Comparison of ENCODE assay signal across 14 mouse cellular contexts in the genomic region with DNA sequence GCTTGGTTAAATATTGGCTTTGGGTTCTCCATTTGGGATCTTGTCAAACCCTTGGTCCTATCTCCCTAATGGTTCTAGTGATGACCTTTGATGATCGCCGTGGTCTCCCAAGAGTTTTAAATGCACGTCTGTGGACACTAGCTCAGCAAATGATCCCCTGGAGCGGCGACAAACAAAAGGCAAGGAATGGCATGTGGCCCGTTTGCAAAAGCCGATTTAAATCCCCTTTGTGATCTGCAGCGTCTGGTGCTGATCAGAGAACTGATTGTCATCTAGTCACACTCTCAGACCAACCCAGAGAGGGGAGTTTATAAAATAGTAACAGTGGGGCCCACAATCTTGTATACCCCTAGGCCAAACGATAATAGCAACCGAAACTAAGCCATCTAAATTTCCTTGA. TPM values are rescaled to one million over a fixed set of nuclear protein-coding genes. Genes with fewer than 3 reads are reported as not detected.
DNase-seq lines count a peak whose midpoint lies in the region; ATAC-seq and TF ChIP-seq lines count a peak whose summit lies in the region.
"Had no signal": no experiment of that assay in that cellular context is flagged by ENCODE, and none has a peak within 500 bp of the region (broad histone marks: within the 10 kb centered on the region; RNA-seq: fewer than 3 reads in every experiment).

No protein-coding gene starts in this region.

- no peak overlapping the region; the same call in 1 of the 2 replicates for H3K27ac ChIP-seq in midbrain, embryonic 11.5 days (ENCODE audit: low read depth, low read length)
- H3K27ac ChIP-seq in midbrain, postnatal 0 days (ENCODE audit: low read depth, low read length): no peak overlapping the region
- no peak overlapping the region for H3K27ac ChIP-seq in cerebellum, adult 2 months (ENCODE audit: insufficient read depth, low read length)
- H3K27ac ChIP-seq: hindbrain, embryonic 13.5 days had no signal

- H3K36me3 ChIP-seq in midbrain, embryonic 11.5 days (ENCODE audit: control insufficient read depth, insufficient read depth, low read length): no peaks in the 10 kb centered on the region
- H3K36me3 ChIP-seq in midbrain, postnatal 0 days (ENCODE audit: insufficient read depth, low read length): no peaks in the 10 kb centered on the region
- H3K36me3 ChIP-seq: hindbrain, embryonic 13.5 days had no signal

- H3K4me3 ChIP-seq in midbrain, embryonic 11.5 days (ENCODE audit: low read depth, low read length): no peak overlapping the region
- no peak overlapping the region for H3K4me3 ChIP-seq in midbrain, postnatal 0 days (ENCODE audit: low read depth, low read length)
- H3K4me3 ChIP-seq in cerebellum, adult 2 months (replicated peaks; ENCODE audit: insufficient read depth, low read depth, low read length): no peak overlapping the region
- H3K4me3 ChIP-seq: hindbrain, embryonic 13.5 days had no signal

- H3K9ac ChIP-seq in midbrain, embryonic 11.5 days (ENCODE audit: low read length): no peak overlapping the region
- H3K9ac ChIP-seq in midbrain, postnatal 0 days (replicated peaks; ENCODE audit: low read length, poor library complexity, severe bottlenecking): no peak overlapping the region
- H3K9ac ChIP-seq: hindbrain, embryonic 13.5 days had no signal

- WGBS in midbrain, embryonic 11.5 days: under 1% methylated on average over 10 of the region's 10 CpGs
- 11% methylated on average over 10 of the region's 10 CpGs for WGBS in midbrain, postnatal 0 days
- WGBS in cerebellum, adult 2 months: 33% methylated on average over 10 of the region's 10 CpGs

- no peak for TF ChIP-seq CTCF in midbrain, postnatal 0 days (IDR thresholded peaks at IDR 0.05)
- no peak for TF ChIP-seq CTCF in cerebellum, adult 2 months (IDR thresholded peaks at IDR 0.05; ENCODE audit: borderline replicate concordance, insufficient read depth, low read depth, low read length)

- H3K4me2 ChIP-seq in midbrain, embryonic 11.5 days: no peak overlapping the region
- no peak overlapping the region for H3K4me2 ChIP-seq in midbrain, postnatal 0 days (ENCODE audit: low read depth, low read length, poor library complexity, severe bottlenecking)
- H3K4me2 ChIP-seq: hindbrain, embryonic 13.5 days had no signal

- intact Hi-C loops in heart, postnatal 14 days (cut with DNase I): no loop called here

- H3K27me3 ChIP-seq in midbrain, embryonic 11.5 days (ENCODE audit: control insufficient read depth, insufficient read depth, low read length): no peaks in the 10 kb centered on the region
- no peaks in the 10 kb centered on the region for H3K27me3 ChIP-seq in midbrain, postnatal 0 days (ENCODE audit: insufficient read depth, low read length)
- no peaks in the 10 kb centered on the region for H3K27me3 ChIP-seq in cerebellum, adult 2 months (ENCODE audit: control insufficient read depth, insufficient read depth, low read length)
- H3K27me3 ChIP-seq: hindbrain, embryonic 13.5 days had no signal

- no peaks in the 10 kb centered on the region for H3K9me3 ChIP-seq in midbrain, embryonic 11.5 days (ENCODE audit: control insufficient read depth, low read length)
- no peaks in the 10 kb centered on the region for H3K9me3 ChIP-seq in midbrain, postnatal 0 days (ENCODE audit: low read length)
- H3K9me3 ChIP-seq: hindbrain, embryonic 13.5 days had no signal

- no peak for TF ChIP-seq POLR2A in cerebellum, adult 2 months (IDR thresholded peaks at IDR 0.05; ENCODE audit: borderline replicate concordance, insufficient read depth, low read length)

- peaks cover 14% of the 10 kb centered on the region for H3K4me1 ChIP-seq in midbrain, embryonic 11.5 days (ENCODE audit: control insufficient read depth, insufficient read depth, low read length)
- peaks cover 5% of the 10 kb centered on the region; the same call in 1 of the 2 replicates for H3K4me1 ChIP-seq in midbrain, postnatal 0 days (ENCODE audit: insufficient read depth, low read length)
- no peaks in the 10 kb centered on the region for H3K4me1 ChIP-seq in cerebellum, adult 2 months (ENCODE audit: control insufficient read depth, insufficient read depth, low read length)

- ATAC-seq in midbrain, embryonic 11.5 days (ENCODE audit: low FRiP score): peak; percentile 52
- ATAC-seq in midbrain, postnatal 0 days (ENCODE audit: low FRiP score): no peak

- peak; percentile 61 for DNase-seq in heart, adult 11 months
- DNase-seq in heart, postnatal 14 days: no peak
- peak; percentile 93 for DNase-seq in midbrain, embryonic 11.5 days (ENCODE audit: low spot score, missing footprints)
- DNase-seq in midbrain, postnatal 0 days (ENCODE audit: low spot score): no peak
- DNase-seq in R1 (ENCODE audit: low read depth, low spot score): peak; percentile 88
- peak; percentile 79 for DNase-seq in induced T-regulatory cell, adult 2 months (ENCODE audit: low read depth)
- no peak for DNase-seq in right cerebral cortex, postnatal 36 days (ENCODE audit: low spot score in 2 of 2)
- DNase-seq in cerebellum, adult 2 months: no peak
- DNase-seq: adrenal gland, adult 2 months; cerebellum, postnatal 14 days; kidney, adult 9 months; spleen, adult 18-20 months had no signal

RNA-seq across cellular contexts. Expression of a gene that starts 5.4 kb away (rescaled TPM):
- not detected for total RNA-seq in heart, postnatal 14 days (2021)
- polyA plus RNA-seq in midbrain, embryonic 11.5 days (2014; fragmentation: Nextera tagmentation; extraction: Ambion mirVana): 0.68 and 0.94 TPM in 2 replicates
- total RNA-seq in midbrain, postnatal 0 days (2014; rRNA removed): 0.71 and 0.80 TPM in 2 replicates
- 0.10 and 0.16 TPM in 2 replicates for polyA plus RNA-seq in midbrain, postnatal 0 days (2015; fragmentation: Nextera tagmentation; extraction: Ambion mirVana)
- polyA plus RNA-seq in cerebellum, adult 2 months (2012; rRNA removed): 1.6 and 1.8 TPM in 2 replicates
- total RNA-seq: adrenal gland, adult 2 months; gastrocnemius, postnatal 4 days had no signal

RNA-seq across cellular contexts. Expression of a gene that starts 7.1 kb away (rescaled TPM):
- total RNA-seq in heart, postnatal 14 days (2021): 10 to 100 TPM; 11.5 to 12.8 TPM
- 39.3 and 39.9 TPM in 2 replicates for polyA plus RNA-seq in midbrain, embryonic 11.5 days (2014; fragmentation: Nextera tagmentation; extraction: Ambion mirVana)
- 9.2 and 13.6 TPM in 2 replicates for total RNA-seq in midbrain, postnatal 0 days (2014; rRNA removed)
- 10.3 and 12.0 TPM in 2 replicates for polyA plus RNA-seq in midbrain, postnatal 0 days (2015; fragmentation: Nextera tagmentation; extraction: Ambion mirVana)
- polyA plus RNA-seq in cerebellum, adult 2 months (2012; rRNA removed): 34.7 and 35.7 TPM in 2 replicates

Comparison
In these comparisons a context has a peak if more than half of its experiments do, and no peak if none do; other contexts are left out.
1. DNase-seq: peak in heart, adult 11 months (single experiment), midbrain, embryonic 11.5 days (single experiment), R1 (single experiment) and induced T-regulatory cell, adult 2 months (single experiment); none in heart, postnatal 14 days (0 of 2), midbrain, postnatal 0 days (single experiment), right cerebral cortex, postnatal 36 days (0 of 2) and cerebellum, adult 2 months (0 of 2).